Mouse (Mus musculus): Measurements from ENCODE around the gene Sbf1.

The Sbf1 gene

DNA sequence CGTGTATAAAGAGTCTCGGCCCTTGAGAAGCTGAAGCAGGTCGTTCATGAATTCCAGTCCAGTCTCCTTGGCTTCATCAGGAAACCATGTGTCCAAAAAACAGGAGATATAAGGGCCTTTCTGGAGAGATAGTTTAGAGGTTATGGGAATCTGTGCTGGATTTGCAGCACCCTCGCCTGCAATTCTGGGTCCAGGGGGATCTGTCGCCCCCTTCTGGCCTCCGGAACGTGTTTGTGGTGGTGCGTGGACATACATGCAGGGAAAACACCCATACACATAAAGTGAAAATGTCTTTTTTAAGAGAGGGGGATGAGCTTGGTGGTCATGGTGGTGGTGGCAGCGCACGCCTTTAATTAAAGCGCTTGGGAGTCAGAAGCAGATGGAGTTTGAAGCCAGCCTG lies 1.0 kb upstream of the Sbf1 start:
- no peak for DNase-seq

DNA sequence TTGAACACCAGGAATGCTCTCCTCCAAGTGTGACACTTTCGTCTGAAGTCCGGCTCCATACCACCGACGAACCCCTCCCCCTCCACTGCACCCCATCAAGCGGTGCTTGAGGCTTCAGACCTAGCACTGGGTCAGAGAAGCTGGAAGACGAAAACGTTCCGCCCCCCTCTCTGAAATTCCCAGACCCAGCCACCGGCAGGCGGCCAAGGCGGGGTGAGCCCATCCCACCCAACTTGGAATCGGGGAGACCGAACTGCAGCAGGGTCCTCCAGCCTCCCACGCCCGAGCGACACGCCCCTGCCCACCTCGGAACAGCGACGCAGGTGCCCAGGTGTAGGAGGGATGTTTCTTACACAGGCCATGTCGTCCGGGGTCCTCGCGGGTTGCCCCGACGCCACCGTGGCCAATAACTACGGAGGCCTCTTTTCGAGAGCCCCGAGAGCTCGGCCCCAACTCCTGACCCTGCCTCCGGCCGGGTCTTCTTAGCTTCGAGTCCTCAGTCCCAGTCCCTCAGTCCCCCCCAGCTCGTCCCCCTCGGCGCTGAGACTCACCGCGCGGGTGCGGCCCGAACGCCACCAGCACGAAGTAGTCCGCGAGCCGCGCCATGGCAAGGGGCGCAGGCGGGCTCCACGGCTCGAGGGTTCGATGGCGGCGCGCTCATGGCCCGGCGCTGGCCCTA lies 461 bp downstream of the Sbf1 start:
- no peak for DNase-seq

DNA sequence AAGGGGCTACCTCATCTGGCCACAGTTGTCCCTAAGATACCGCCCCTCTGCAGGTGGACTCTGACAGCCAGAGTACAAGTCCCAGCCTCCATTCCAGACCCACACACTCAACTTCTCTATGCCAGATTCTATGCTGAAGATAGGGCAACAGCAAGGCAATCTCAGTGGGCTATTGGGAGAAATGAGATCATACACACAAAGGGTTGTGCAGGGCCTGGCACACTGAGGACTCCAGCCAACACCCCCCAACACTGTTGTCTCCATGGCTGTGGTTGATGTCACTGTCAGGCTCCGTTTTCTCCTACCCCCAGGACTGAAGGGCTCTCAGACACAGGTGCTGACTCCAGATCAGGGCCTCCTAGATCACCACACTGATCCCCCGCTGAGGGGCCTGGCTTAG lies 1.0 kb downstream of the Sbf1 start:
- DNase-seq, result no peak

DNA sequence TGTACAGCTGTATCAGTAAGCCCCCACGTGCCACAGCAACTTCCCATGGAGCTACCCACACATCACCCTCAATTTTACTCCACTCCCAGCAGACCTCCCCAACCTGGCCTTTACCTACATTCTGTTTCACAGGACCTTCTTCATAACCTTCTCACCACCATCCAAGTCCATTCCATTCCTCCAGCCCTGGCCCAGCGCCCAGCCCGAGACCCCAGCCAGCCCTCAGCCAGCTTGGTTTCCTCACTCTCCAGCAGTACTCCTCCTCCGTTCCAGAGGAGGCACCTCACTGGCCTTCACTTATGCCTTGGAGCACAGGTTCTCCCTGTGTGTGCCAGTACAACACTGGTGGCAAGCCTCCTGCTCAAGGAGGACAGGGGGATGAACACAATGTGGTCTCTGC lies 1.8 kb downstream of the Sbf1 start:
- DNase-seq, result no peak

DNA sequence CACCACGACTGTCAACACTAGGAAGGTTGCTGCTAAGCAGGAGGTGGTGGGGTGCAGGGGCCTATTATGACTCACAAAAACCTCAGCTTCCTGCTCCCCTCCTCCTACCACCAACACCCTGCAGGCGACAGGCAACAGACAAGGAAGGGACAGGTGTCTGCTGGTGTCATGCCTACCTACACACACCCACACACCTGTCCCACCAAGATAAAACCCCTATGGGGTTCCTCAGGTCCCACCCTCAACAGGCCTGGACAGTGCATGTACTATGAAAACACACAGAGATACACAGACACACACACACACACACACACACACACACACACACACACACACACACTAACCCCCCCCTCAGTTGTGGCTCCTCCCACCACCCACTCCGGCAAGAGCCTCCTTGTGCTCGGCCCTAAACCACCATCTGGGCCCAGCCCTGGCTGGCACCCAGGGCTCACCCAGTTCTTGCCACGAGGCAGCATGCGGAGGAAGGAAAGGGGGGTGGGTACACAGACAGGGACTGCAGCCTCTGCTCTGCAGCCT lies 5.1 kb downstream of the Sbf1 start:
- DNase-seq, result peak; percentile 86

DNA sequence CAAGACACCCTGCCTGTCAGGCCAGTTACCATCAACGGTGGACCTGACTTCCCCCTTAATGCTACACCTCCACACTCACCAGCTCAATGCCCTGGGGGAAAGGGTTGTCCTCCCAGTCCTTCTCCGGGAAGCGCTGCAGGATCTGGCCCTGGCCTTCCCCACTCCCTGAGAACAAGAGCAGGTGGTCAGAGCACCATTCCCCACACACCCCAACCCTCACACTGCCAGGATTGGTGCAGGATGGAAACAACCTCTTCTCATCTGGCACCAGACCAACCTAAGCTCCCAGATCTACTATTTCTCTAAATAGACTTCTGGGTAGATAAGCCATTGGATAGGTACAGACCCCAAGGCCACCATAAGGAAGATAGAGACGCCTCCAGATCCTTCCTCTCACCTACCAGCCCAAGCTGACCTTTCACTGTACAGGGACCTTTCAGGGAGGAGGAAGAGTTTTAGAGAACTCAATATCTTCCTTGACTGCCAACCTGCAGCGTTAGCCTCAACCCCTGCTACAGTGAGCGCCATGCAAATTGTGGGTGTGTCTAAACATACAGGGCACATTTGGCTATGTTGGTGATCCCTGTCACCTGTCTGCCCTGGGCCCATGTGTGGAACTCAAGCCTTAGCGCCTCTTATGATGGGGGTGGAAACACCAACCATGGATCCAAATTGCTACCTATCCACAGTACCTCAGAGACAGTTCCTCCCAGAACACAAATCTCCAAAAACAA lies 6.5 kb downstream of the Sbf1 start:
- DNase-seq, result peak; percentile 48

DNA sequence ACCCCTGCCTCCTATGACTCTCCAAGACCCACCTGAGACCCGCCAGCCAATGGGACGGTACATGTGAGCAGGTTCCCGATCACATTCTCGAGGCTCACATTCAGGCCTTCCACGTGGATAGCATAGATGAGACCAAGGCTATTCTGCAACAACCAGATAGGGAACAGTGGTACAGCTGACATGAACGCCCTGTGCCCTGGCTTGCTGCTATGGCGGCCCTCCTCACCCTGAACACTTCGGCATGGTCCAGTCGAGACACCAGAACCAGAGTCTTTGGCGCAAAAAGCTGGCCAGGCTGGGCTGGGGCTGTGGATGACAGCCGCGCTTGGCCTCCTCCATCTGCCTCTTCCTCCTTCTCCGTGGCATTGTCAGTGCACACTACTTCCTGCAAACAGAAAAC lies 7.7 kb downstream of the Sbf1 start:
- DNase-seq, result no peak

DNA sequence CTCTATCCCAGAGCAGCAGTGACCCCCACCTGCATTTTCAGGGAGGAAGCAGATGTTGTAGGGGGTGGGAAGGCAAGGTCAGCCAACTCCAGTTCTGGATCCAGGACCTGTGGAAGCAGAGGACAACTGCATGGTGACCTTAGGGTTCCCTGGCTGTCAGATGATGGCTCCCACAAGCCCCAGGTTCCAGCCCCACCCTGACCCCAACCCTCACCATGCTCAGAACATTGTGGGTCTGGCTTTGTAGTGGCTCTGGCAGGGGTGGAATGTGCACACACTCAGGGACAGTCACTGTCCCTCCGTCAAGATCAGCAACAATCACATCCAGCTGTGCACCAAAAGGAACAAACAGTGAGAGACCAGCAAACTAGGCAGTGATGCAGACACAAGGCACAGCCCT lies 9.1 kb downstream of the Sbf1 start:
- DNase-seq, result no peak

DNA sequence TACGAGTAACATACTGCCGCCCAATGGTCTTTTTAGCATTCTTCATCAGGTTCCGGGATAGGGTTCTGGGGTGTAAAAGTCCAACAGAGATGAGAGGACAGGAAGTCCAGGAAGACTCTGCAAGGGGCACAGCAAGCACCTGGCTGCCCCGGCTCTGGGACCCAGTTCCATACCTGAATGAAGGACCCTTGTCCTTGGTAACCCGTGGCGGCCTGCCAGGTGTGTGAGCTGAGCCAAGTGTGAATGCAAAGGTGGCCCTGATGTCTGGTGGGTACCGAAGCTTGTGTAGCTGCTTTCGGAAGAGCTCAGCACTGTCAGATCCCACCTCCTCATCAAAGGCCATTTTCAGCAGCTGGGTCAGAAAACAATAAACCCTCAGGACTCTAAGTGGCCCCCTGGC lies 14.5 kb downstream of the Sbf1 start:
- no peak for DNase-seq

DNA sequence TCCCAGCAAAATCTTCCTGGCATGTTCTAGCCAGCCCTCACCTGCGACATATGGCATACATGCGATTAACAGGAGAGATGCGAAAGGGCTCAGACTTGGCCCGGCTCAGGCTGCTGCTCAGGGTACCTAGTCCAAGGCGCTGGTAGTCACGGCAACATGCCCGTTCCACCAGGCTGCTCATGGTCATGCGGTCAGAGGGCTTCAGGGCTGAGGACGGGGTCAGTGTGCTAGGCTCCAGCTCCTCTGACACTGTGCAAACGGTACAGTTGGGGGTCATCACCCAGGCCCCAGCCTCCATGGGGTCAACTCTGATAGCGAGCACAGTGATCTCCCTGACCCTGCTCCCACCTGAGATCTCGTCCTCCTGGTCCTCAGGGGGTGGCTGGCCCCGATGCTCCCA lies 14.9 kb downstream of the Sbf1 start:
- DNase-seq, result no peak

DNA sequence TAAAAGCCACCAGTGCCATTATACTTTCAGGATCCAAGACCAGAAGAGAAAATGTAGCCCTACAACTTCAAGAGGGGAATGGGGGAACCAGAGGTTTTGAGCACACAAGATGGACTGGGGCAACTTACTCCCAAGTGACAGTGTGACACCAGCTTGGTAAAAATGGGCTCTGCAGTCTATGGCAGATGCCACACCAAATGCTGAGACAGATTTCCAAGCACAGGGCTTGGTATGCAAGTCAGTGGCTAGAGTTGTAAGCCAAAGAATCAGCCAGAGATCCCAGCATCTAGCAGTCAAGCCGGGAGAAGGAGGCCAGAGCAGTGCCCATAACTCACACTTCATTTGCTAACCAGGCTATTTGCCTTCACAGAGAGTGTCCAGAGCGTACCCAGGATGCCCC lies 17.4 kb downstream of the Sbf1 start:
- no peak for DNase-seq

DNA sequence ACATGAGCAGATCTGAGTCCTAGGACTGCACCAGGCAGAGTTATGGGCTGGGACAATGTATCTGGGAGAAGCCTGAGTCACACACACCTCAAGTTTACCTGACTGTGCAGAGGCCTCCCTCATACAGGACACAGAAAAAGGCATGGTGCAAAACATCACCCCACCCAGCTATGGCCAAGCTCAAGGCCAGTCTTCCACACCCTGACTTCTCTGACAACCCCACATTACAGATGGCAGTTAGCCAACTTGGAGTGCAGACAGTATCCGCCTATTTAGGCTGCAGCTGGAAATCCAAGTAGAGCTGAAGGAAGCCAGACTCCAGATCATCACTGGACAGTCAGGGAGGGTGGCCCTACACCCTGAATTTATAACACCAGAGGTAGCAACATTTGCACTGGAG lies 18.6 kb downstream of the Sbf1 start:
- DNase-seq, result no peak

DNA sequence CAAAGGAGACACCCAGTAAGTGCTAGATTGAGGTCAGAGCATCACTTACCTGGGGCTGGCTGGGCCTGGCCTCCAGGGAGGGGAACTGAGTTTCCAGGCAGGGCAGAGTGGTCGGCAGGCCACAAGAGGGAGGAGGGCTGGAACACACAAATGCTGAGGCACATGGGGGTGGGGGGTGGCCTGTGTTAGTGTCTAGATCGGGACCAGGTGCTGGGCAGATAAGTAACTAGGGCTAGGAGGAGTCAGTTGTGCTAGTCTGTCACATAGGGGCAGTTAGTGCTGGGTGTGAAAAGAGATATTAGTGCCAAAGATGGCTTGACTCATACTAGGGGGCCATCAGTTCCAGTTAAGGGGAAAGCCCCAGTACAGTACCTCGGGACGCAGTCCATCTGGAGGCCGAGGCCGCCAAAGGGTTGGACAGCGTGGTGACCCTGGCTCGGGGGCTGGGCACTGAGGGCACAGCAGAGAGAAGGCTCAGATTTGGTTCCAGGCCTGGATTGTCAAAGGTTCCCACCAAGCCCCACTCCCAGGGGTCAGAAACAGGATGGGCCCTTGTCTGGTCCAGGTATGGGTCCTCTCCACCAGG lies 19.4 kb downstream of the Sbf1 start:
- DNase-seq, result no peak

DNA sequence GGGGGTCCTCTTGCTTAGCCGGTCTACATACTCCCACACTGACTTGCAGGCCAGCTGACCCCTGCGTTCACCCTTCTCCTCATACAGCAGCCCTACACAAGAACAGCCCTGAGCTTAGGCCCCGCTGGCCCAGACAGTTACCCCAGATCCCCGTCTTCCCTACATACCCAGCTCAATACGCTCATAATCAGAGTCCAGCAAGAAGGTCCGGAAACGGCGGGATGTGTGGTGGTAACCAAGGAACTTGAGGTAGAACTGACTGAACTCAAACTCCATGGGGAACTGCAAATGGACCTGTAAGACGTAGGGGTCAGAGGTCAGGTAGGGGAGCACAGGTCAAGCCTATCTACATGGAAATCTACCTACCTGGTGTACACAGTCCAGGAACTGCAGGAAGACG lies 21.3 kb downstream of the Sbf1 start:
- DNase-seq, result no peak

DNA sequence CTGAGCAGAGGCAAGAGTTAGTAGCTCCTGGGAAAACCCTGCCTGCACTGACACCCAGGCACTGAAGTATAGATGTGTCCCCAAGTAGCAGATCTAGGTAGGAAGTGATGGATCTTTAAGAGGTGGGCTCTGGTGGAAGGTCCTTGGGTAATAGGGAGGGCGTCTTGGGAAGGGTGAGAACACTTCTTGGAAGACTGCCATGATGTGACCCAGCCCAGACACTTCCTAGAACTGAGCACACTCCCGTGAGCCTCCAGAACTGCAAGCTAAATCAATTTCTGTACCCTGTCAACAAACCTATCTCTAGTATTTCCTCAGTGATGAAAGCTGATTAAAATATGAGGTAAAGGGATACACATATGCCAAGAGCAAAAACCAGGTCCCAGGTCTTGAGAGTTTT lies 22.3 kb downstream of the Sbf1 start:
- no peak for DNase-seq

DNA sequence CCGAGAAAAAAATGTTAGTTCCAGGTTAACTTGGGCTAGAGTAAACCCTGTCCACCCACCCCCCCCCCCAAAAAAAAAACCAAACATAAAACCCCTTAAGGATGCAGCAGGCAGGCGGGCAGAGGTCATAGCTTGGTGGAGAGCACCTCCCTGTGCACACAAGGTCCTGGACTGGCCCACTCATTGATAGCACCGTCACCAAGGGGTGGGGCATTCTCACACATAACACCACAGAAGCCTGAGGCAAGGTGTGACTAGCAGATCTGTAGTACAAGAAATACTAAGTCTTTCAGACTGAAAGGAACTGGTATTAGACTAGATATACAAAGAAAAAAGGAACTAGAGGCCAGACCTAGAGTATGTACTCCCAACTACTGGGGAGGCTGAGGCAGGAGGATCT lies 23.6 kb downstream of the Sbf1 start:
- no peak for DNase-seq

DNA sequence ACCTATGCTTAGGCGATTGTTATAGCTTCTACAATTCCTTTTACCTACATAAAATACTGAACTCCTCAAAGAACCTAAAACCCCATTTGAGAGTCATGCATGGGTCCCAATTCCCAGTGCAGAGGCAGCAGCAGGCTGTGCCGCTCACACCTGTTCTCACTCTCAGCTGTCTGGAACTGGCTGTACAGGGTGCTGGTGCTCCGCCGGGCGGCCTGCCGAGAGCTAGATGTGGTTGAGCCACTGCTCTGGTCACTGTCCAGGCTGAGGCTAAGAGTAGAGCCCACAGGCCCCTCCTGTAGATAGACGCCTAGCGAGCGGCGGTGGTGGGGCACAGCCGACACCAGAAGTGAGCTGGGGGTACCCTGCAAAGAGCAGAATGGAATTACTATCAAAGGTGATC lies 25.7 kb downstream of the Sbf1 start:
- DNase-seq, result no peak

DNA sequence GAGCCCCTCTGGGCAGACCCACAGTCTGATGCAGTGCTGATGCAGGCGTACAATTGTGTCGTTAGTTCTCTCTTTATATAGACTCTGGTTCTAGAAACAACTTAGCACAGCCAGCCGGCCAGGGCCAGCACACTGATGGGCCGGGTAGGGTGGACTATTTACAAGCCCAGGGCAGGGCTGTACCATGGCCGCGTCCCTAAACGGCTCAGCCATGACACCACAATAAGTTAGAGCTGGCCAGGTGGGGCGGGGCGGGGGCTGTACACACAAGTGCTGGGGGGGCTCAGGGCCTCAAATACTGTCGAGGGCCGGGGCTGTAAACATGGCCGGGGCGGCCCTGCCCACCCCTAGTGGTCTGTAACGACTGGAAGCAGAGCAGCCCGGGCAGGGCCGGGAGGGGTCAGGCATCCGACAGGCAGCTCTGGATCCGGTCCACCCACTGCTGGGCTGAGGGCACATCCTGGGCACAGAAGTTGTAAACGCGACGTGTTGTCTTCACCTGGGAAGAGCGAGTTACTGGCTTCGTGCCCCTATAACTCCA lies 26.8 kb downstream of the Sbf1 start:
- DNase-seq, result no peak

DNA sequence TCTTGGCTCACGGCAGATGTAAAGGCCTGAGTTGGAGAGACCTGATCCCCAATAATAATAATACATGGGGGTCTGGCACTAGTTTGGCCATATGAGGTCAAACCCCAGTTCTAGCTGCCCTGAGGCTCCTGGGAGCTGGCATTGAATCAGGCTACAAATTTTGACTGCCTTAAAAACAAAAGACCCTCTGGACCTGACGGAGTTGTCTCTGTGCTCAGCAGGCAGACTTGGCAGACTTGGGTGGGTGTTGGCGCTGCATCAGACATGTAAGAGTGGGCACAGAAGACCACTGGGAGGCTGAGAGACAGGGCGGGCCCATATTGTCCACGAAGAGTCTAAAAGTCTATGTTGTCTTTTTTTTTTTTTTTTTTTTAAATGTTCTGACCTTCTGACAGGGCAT lies 28.5 kb downstream of the Sbf1 start:
- DNase-seq, result no peak

DNA sequence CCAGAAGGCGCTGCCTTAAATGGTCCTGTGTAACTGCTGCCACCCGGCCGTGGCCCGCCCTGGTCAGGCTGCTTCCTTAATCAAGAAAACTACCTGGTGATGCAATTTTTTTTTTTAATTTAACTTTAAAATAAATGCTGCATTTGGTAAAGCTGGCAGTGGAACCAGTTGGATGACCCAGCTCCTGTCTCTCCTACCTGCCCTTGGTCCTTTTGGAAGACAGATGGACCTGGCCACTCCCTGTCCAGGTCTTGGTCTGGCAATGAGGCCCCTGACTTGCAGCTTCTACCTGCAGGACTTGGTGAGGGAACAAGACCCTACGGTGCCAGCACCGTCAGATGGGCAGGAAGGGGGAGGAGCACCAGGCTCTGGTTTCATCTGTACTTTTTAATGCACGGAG lies 29.0 kb downstream of the Sbf1 start:
- DNase-seq, result no peak

DNA sequence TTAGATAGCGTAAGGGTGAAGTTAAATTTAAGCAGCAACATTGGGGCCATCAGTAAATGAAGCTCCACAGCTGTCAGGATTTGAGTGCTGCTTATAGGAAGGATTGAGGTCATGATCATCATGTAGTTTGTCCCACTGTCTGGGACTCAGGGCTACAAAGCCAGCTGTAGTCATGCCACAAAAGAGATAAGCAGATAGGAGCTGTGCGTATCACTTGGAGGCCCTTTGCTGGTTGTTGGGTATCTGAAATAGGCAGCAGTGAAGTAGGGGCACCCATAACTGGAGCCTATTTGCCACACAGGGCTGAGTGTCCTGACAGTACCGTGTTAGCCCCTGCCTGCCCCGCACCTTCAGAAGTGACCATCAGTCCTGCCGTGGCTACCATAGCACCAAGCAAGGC lies 29.6 kb downstream of the Sbf1 start:
- no peak for DNase-seq

DNA sequence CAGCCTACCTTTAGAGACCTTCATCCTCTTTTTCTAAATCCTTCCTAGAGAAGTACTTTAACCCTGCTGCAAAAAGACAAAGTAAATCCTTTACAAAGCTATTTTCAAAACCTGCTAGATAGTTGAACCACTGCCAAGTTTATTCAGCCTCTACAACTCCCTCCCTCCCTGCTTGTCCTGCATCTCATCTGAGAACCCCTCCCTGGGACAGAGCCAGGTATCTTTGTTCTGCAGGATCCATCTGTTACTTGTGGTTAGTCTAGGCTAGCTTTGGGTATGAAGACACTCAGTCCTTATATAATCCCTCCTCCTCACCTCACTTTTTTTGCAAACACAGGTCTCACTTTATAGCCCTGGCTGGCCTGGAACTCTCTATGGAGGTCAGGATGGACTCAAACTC lies 30.1 kb downstream of the Sbf1 start:
- peak; percentile 40 for DNase-seq

DNA sequence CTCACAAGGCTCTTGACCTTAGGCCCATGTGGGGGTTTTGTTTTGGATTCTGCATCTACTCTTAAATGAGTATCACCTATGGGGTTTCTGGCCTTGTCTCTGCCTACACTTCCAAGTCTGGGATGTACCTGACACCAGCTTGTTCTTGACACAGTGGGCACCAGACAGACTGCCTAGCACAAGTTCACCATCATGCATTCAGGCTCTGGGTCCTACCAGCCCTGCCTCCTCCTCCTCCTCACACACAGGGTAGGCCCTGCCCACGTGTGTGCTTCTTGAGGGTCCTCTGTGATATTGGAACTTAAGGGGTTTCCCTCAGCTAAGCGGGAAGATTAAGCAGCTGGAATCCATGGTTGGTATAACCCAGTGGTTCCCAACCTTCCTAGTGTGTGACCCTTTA lies 31.0 kb downstream of the Sbf1 start:
- DNase-seq, result no peak

DNA sequence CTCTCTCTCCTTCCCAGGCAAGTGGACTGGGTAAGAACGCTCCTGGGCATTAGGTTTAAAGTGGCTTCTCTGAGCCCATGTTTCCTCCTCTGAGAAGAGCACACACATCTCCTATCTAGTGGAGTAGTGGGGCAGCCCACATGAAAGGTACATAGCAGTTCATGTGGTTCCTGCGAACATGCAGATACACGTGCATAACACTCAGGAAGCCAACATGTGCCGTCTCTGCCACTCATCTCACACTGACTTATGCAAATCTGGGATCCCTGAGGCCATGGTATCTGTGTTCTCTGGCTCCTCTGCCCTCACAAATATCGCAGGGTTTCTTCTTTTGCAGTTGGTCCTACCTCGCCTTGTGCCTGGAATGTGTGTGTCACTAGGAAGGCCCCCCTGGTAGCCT lies 32.6 kb downstream of the Sbf1 start:
- DNase-seq, result no peak
